Mouse (Mus musculus): ENCODE results near the gene Gm9747. TPM values are rescaled to one million over a fixed set of nuclear protein-coding genes. Genes with fewer than 3 reads are reported as not detected.
A peak's percentile ranks its signal among the peaks of the same experiment; 100 is the strongest.

The Gm9747 gene
- polyA plus RNA-seq, 1 experiment from 2014 or later: 13.3 TPM

- ATAC-seq (no peak), DNase-seq (ENCODE audit: low spot score) (no peak)
Measured at GRCm38 (mm10) chr1:82279768-82280167, 46.9 kb downstream of the Gm9747 start.

GRCm38 (mm10) chr1:82281823-82282222 lies 48.9 kb downstream of the Gm9747 start:
- Histone ChIP-seq H3K27me3 (replicated peaks; ENCODE audit: insufficient read depth, low read length) (no peaks in the 10 kb centered on the region), H3K36me3 (ENCODE audit: insufficient read depth, low read length) (peaks cover under 1% of the 10 kb centered on the region; the same call in 1 of the 2 replicates), H3K4me3 (ENCODE audit: low read depth, low read length) (no peak overlapping the region), H3K9ac (replicated peaks; ENCODE audit: low read depth) (no peak overlapping the region), H3K4me2 (replicated peaks; ENCODE audit: low read depth, low read length) (no peak overlapping the region), H3K9me3 (ENCODE audit: low read length) (no peaks in the 10 kb centered on the region), H3K27ac (ENCODE audit: low read length) (no peak overlapping the region), H3K4me1 (ENCODE audit: insufficient read depth, low read depth, low read length) (peaks cover 9% of the 10 kb centered on the region; the same call in 1 of the 2 replicates)
- no peak for DNase-seq (ENCODE audit: low spot score)
- WGBS: 62% methylated on average over 6 of the region's 6 CpGs
- ATAC-seq: no peak
- TF ChIP-seq EP300 (IDR thresholded peaks at IDR 0.05) (no peak), CTCF (IDR thresholded peaks at IDR 0.05) (no peak)

More at GRCm38 (mm10) chr1:82279768-82280167, 46.9 kb downstream of the Gm9747 start:
- H3K4me3 ChIP-seq (ENCODE audit: low read depth, low read length): no peak overlapping the region
- no peak overlapping the region for H3K4me2 ChIP-seq (replicated peaks; ENCODE audit: low read depth, low read length)
- no peaks in the 10 kb centered on the region for H3K9me3 ChIP-seq (ENCODE audit: low read length)
- H3K36me3 ChIP-seq (ENCODE audit: insufficient read depth, low read length): peaks cover 5% of the 10 kb centered on the region; the same call in 1 of the 2 replicates
- no peak overlapping the region for H3K9ac ChIP-seq (replicated peaks; ENCODE audit: low read depth)
- H3K27ac ChIP-seq (ENCODE audit: low read length): no peak overlapping the region
- H3K4me1 ChIP-seq (ENCODE audit: insufficient read depth, low read depth, low read length): peaks cover 9% of the 10 kb centered on the region; the same call in 1 of the 2 replicates
- no peaks in the 10 kb centered on the region for H3K27me3 ChIP-seq (replicated peaks; ENCODE audit: insufficient read depth, low read length)
- TF ChIP-seq CTCF (IDR thresholded peaks at IDR 0.05) (no peak), EP300 (IDR thresholded peaks at IDR 0.05) (no peak)
- 26% methylated on average over 1 of the region's 1 CpGs for WGBS

- peak overlapping the region; percentile 96 for H3K27ac ChIP-seq (ENCODE audit: low read length)
- peak overlapping the region; percentile 61 for H3K4me3 ChIP-seq (ENCODE audit: low read depth, low read length)
- H3K27me3 ChIP-seq (replicated peaks; ENCODE audit: insufficient read depth, low read length): no peaks in the 10 kb centered on the region
- 4% methylated on average over 35 of the region's 35 CpGs for WGBS
- peak; percentile 91 for DNase-seq (ENCODE audit: low spot score)
- H3K36me3 ChIP-seq (ENCODE audit: insufficient read depth, low read length): no peaks in the 10 kb centered on the region
- peak overlapping the region; percentile 69 for H3K9ac ChIP-seq (replicated peaks; ENCODE audit: low read depth)
- peak; percentile 97 for ATAC-seq
- TF ChIP-seq EP300 (IDR thresholded peaks at IDR 0.05) (no peak), CTCF (IDR thresholded peaks at IDR 0.05) (no peak)
- H3K4me1 ChIP-seq (ENCODE audit: insufficient read depth, low read depth, low read length): peaks cover 20% of the 10 kb centered on the region; the same call in 1 of the 2 replicates
- no peaks in the 10 kb centered on the region for H3K9me3 ChIP-seq (ENCODE audit: low read length)
- peak overlapping the region; percentile 89 for H3K4me2 ChIP-seq (replicated peaks; ENCODE audit: low read depth, low read length)
Measured at GRCm38 (mm10) chr1:82282992-82283611, 50.2 kb downstream of the Gm9747 start.

- Histone ChIP-seq H3K36me3 (ENCODE audit: insufficient read depth, low read length) (no peaks in the 10 kb centered on the region), H3K27ac (ENCODE audit: low read length) (peak overlapping the region; percentile 96), H3K9ac (replicated peaks; ENCODE audit: low read depth) (peak overlapping the region; percentile 69), H3K9me3 (ENCODE audit: low read length) (no peaks in the 10 kb centered on the region), H3K4me1 (ENCODE audit: insufficient read depth, low read depth, low read length) (peaks cover 24% of the 10 kb centered on the region; the same call in 1 of the 2 replicates), H3K4me3 (ENCODE audit: low read depth, low read length) (peak overlapping the region; percentile 61), H3K4me2 (replicated peaks; ENCODE audit: low read depth, low read length) (peak overlapping the region; percentile 89), H3K27me3 (replicated peaks; ENCODE audit: insufficient read depth, low read length) (no peaks in the 10 kb centered on the region)
- TF ChIP-seq EP300 (IDR thresholded peaks at IDR 0.05) (no peak), CTCF (IDR thresholded peaks at IDR 0.05) (no peak)
- DNase-seq (ENCODE audit: low spot score) (peak; percentile 35), ATAC-seq (peak; percentile 8; the same call in 1 of the 2 replicates)
- 14% methylated on average over 1 of the region's 1 CpGs for WGBS
Measured at GRCm38 (mm10) chr1:82283901-82284301, 51.0 kb downstream of the Gm9747 start.

GRCm38 (mm10) chr1:82284403-82284802 lies 51.5 kb downstream of the Gm9747 start:
- Histone ChIP-seq H3K36me3 (ENCODE audit: insufficient read depth, low read length) (no peaks in the 10 kb centered on the region), H3K4me3 (ENCODE audit: low read depth, low read length) (peak overlapping the region; percentile 61), H3K4me2 (replicated peaks; ENCODE audit: low read depth, low read length) (peak overlapping the region; percentile 89), H3K27ac (ENCODE audit: low read length) (peak overlapping the region; percentile 96), H3K27me3 (replicated peaks; ENCODE audit: insufficient read depth, low read length) (no peaks in the 10 kb centered on the region), H3K9me3 (ENCODE audit: low read length) (no peaks in the 10 kb centered on the region), H3K9ac (replicated peaks; ENCODE audit: low read depth) (no peak overlapping the region; the same call in 1 of the 2 replicates), H3K4me1 (ENCODE audit: insufficient read depth, low read depth, low read length) (peaks cover 29% of the 10 kb centered on the region; the same call in 1 of the 2 replicates)
- WGBS: 15% methylated on average over 4 of the region's 4 CpGs
- DNase-seq (ENCODE audit: low spot score) (no peak), ATAC-seq (no peak)
- TF ChIP-seq EP300 (IDR thresholded peaks at IDR 0.05): no peak
- no peak for TF ChIP-seq CTCF (IDR thresholded peaks at IDR 0.05)

Other genes starting within 250 kb of the Gm9747 start
- 4.7 and 5.9 TPM in 2 replicates for gene Irs1, start 58.3 kb downstream of the Gm9747 start, polyA plus RNA-seq (2015; fragmentation: Nextera tagmentation; extraction: Ambion mirVana)
- gene Rhbdd1, start 83.3 kb downstream of the Gm9747 start, polyA plus RNA-seq (2015; fragmentation: Nextera tagmentation; extraction: Ambion mirVana): 7.8 and 8.1 TPM in 2 replicates

All from lung, postnatal 0 days (tissue).